Mouse (Mus musculus) thymus, adult 2 months (tissue): ENCODE data around the gene Rspry1.

Experiments
- CTCF ChIP-seq: fragments of 200-500 bp; IDR thresholded peaks from 2 replicates; pipeline ENCODE4 v1.5.1; 2012; ENCODE audit warnings: mild to moderate bottlenecking, control low read depth, low read length, moderate library complexity, borderline replicate concordance; ENCODE audit not compliant: control insufficient read depth, poor library complexity, insufficient read depth; ENCODE audit errors: extremely low read depth
- POLR2A ChIP-seq: fragments of 200-500 bp; IDR thresholded peaks from 2 replicates; pipeline ENCODE4 v1.6.1; 2012; ENCODE audit warnings: mild to moderate bottlenecking, low read length, control low read depth, moderate library complexity; ENCODE audit not compliant: control insufficient read depth, poor library complexity, insufficient read depth; ENCODE audit errors: extremely low read depth

- no peak for TF ChIP-seq POLR2A
- TF ChIP-seq CTCF = no peak
Observed at GRCm38 (mm10) chr8:94641938-94642337, 40.2 kb downstream of the Rspry1 start.
